Mouse (Mus musculus) liver, embryonic 14.5 days (tissue): ENCODE measurements at regions not wholly inside any gene's neighbourhood (a gene's known extent, or its start where the extent isn't known, plus 50 kb on each side); places are given as distances from the start of the nearest gene placed in this dataset.

Experiments
- CTCF ChIP-seq: IDR thresholded peaks from 2 replicates; pipeline ENCODE4 v1.5.1; 2016; ENCODE audit warnings: antibody characterized with exemption, low read depth, control low read depth
- EP300 ChIP-seq: IDR thresholded peaks from 2 replicates; pipeline ENCODE4 v1.6.1; 2016; ENCODE audit warnings: antibody characterized with exemption, low read depth

DNA sequence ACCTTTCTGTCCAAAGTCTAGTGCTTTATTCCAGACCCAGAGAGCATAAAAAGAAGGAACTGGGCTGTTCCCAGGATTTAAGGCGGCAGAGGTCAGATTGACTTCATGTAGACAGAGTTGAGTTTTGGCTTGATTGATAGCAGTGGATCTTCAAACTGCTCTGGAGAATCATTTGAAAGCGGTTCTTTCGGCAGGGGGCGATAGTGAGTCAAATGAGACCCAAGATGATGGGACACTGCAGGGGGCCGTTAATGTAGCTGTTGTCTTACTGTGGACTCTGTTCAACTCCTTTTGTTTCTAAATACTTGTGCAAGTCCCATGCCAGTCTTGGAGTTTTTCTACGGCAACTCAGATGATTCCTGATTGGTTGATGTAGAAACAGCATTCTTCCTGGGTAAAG lies 251.4 kb upstream of the Sstr1 start:
- TF ChIP-seq CTCF, result peak; percentile 20; the same call in 1 of the 2 replicates
- no peak for TF ChIP-seq EP300
